Mouse (Mus musculus) spleen, postnatal 10 days (tissue): ENCODE measurements around the gene Jmjd1c.

Experiments used
- DNase-seq, 2 experiments: peaks; one replicate each; pipeline ENCODE4 v3.0.0; 2021 to 2022; ENCODE audit warnings: low spot score in 2 of 2

Jmjd1c gene

DNA sequence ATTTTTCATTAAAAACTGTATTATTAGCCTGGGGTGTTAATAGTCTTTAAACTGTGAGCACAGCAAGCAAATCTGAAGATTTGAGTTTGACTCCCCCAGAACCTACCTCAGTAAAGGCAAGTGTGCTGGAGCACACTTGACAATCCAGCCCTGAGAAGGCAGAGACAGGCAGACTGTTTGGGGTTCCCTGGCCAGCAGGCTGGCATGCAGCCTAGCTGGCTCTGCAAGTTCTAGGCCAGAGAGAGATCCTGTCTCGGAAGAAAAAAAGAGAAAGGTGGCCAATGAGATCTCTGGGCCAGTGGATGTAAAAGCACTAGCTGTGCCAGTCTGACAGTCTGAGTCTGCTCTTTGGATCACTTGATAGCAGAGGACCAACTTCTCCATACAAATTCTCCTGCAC, 33.6 kb downstream of the Jmjd1c start:
- DNase-seq, result no peak

- no peak for DNase-seq
These were observed 35.8 kb downstream of the Jmjd1c start for GRCm38 (mm10) chr10:67131709-67132108.

DNA sequence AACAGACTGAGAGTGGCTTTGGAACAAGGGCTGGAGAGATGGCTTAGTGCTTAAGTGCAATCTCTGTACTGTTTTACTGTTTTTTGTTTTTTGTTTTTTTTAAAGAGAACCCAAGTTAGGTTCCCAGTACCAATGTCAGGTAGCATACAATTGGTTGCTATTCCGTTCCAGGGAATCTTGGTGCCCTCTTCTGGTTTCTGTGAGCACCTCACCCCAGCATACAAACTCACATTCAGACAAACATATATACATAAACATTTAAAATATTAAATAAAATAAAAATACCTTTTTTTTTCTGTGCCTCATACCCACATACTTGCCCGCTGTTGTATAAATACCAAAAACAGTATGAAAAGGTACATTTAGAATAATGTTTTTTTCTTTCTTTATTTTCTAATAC, 38.4 kb downstream of the Jmjd1c start:
- no peak for DNase-seq

DNA sequence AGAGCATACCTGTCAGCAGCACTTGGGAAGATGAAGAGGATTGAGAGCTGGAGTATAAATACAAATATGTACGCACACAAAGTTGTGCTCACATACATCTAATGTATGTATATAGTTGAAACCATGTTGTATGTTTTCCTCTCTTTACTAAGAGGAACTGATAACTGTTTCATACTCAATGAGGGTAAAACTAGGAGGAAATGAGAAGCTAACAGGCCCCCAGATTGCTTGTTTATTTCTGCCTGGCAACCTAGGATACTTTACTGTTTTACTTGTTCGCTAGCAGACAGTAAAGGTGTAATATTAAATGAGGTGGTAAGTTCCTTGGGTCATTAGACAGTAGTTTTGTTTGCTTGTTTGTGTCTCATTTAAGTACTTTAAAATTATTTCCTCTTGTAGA, 41.5 kb downstream of the Jmjd1c start:
- no peak for DNase-seq

DNA sequence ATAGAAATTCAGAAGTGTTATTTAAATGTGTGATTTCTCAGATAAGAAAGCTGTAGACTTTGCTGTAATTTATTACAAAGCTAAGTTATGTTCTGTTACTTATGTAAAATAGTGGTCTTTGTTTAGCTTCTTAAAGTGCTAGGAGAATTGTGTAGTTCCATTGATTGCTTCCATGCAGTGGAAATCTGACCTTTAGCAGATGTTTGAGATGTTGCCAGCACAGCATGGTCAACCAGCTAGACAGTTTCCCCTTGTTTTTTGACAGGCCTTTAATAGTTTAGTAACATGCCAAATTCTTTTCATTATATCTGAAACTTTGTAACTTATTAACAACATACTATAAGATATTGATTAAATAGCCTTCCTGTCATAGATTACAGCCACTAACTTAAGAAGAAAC, 47.7 kb downstream of the Jmjd1c start:
- no peak for DNase-seq

DNA sequence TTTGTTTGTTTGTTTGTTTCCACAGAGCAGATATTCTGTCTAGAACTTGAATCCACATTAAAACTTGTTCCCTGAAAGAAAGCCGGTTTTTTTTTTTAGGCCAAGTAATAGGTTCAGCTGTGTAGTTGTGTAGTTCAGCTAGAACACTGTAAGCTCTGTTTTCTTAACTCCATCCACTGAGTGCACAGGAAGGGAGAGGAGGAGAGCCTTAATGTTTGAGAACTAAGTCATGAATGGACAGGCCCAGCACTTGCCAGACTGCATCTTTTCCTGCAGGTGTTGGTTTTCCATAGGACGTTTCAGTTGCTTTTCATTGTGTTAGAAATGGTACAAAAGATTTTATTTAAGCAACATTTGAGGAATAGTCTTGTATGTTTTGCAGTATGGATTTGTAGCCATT, 48.3 kb downstream of the Jmjd1c start:
- DNase-seq, result no peak

- no peak for DNase-seq
These were observed 49.7 kb downstream of the Jmjd1c start for GRCm38 (mm10) chr10:67145623-67146022.

DNA sequence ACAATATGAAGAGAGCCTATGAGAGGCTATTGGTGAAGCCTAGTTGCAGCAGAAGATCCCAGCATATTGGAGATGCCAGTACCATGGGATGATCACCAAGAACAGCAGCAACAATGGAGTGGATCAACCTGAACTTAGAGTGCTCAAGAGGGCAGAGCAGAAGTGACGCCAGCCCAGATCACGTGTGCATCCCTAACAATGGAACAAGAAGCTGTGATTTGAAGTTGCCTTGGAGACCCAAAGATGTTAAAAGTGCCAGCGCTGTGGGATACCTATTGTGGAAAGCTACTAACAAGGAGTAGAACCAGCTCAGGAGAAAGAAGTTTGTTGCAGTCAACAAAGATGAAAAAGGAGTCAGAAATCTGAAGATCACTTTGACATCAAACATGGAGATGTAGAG, 55.8 kb downstream of the Jmjd1c start:
- DNase-seq, result no peak

DNA sequence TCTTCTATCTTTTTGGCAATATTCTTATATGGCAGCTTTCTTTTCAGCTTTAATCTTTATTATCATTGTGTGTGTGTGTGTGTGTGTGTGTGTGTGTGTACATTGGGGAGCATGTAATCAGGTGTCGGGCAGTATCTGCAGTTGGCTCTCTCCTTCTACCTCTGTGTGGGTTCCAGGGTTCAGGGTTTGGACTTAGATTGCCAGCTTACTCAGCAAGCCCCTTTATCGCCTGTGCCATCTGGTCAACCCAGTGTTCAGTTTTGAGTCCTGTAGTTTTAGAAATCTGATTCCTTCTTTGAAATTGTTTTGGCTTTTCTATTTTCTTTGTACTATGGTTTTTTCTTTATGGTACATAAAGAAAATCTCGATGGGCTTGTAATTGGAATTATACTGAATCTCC, 58.7 kb downstream of the Jmjd1c start:
- no peak for DNase-seq

- DNase-seq, result no peak
These were observed 78.1 kb downstream of the Jmjd1c start for GRCm38 (mm10) chr10:67174049-67174448.

DNA sequence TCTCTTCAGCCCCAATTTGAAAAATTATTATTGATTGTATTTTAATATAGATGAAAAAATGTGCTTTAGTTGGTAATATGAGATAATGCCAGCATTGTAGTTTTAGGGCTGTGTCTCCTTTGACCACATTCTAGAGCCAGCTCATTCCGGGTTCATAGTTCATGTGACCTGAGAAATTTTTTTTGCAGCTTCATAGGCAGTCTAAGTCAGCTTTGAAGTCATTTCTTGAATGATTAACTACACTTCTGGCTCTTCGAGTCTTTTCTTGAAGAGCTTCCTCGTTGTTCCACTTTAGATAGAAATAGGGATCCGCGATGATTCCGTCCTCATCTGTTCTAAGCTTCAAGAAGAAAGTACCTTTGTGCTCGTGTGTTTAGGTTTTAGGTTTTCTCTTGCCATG, 80.1 kb downstream of the Jmjd1c start:
- no peak for DNase-seq

GRCm38 (mm10) chr10:67176932-67177331, 81.0 kb downstream of the Jmjd1c start:
- no peak for DNase-seq

DNA sequence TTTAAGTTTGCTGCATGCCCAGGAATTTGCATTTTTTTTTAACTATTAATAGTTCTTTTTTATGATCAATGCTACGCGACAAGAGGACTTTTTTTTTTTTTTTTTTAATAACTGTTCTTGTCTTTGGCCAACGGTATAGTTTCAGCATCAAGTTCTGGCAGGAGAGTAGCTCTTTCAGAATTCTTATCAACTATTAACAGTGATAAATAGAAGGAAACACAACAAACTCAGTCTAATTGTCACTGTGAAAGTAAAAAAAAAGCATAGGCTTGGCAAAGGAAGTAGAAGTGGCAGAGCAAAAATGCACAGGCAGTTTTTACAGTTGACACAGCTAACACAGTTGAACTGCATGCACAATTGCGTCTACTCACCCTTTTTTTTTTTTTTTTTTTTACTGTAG, 81.5 kb downstream of the Jmjd1c start:
- DNase-seq, result no peak

GRCm38 (mm10) chr10:67180021-67180420, 84.1 kb downstream of the Jmjd1c start:
- no peak for DNase-seq

GRCm38 (mm10) chr10:67180799-67181198, 84.9 kb downstream of the Jmjd1c start:
- DNase-seq, result no peak

GRCm38 (mm10) chr10:67182651-67183050, 86.7 kb downstream of the Jmjd1c start:
- peak in 1 of 2 experiments; percentile 32 for DNase-seq

- DNase-seq, result no peak
These were observed 87.2 kb downstream of the Jmjd1c start for GRCm38 (mm10) chr10:67183086-67183485.

- no peak for DNase-seq
These were observed 88.6 kb downstream of the Jmjd1c start for GRCm38 (mm10) chr10:67184441-67185070.

- peak; percentile 65 to 74 for DNase-seq
These were observed 89.7 kb downstream of the Jmjd1c start for GRCm38 (mm10) chr10:67185491-67186081.

DNA sequence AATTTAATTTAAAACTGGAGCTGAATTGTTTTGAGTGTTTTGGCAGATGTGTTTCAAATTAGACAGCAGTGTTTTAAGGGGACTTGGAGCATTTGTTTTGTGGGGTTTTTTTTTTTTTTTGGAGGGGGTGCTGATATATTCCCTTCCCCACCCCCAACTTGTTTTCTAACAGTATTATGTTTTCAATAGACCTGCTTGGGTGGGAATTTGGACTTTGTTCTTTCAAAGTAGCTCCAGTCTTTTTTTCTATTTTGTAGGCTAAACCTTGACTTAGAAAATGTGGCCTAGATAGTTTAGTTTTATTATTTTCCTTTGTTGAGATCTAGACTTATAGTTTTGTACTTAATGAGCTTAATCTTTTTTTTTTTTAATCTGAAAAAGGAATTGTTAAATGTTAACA, 90.6 kb downstream of the Jmjd1c start:
- DNase-seq, result no peak

DNA sequence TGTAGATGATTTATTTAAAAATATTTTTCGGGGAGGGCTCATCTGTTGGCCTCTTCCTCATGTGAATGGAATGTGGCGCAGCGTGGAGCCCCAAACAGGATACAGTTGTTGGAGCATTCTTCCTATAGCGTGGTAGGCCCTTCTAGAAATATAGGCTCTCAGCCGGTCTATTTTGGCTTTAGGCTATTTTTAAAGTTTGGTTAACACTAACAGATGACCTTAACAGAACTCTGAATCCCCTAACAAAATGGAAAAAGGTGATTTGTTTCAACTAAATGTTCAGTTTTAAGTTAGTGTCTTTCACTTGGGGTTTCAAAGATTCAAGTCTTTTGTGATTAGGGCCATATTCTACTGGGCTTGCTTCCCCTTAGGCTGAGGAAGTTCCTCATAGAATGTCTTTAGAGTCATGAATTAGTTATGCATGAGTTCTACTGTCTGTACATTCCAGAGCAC, 91.1 kb downstream of the Jmjd1c start:
- DNase-seq, result no peak

- no peak for DNase-seq
These were observed 92.0 kb downstream of the Jmjd1c start for GRCm38 (mm10) chr10:67187952-67188351.

DNA sequence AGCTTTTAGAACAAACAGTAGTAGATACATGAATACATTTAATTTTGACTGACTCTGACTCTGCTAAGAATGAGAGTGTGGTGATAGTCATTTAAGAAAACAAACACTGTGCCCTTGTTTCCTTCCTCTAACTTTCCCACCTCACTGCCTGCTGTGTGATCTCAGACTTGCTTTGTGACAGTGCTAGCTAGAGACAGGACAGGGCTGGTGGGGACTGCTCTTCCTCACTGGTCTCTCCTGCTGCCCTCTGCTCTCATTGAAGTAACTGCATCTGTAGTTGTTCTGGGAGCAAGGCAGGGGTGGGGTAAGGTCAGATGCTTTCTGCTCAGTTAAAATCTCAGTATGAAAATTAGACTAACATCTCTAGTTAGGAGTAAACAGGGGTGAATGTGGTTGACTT, 93.1 kb downstream of the Jmjd1c start:
- no peak for DNase-seq

DNA sequence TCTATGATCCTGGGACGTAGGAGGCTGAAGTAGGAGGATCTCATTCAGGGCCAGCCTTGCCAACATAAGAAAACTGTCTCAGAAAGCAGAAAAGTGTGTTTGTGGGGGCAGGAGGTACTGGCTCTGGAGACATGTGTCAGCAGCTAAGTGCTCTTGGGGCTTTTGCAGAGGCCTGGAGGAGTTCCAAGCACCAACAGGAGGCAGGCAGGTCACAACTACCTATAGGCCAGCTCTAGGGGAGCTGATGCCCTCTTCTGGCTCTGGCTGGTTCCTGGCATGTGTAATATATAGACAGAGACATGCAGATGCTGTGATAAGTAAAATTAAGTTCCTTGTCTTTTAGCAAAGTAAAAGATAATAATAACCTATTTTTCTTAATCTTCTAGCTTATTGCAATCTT, 94.3 kb downstream of the Jmjd1c start:
- DNase-seq, result peak in 1 of 2 experiments; percentile 32
